Mouse (Mus musculus) bone marrow macrophage, adult 2 months (primary cell): ENCODE data around the gene Tmem235. TPM values are rescaled to one million over a fixed set of nuclear protein-coding genes. Genes with fewer than 3 reads are reported as not detected.

Experiments
- H3K27ac ChIP-seq: 2 replicates; pipeline ENCODE4 v1.5.1; 2012; ENCODE audit warnings: low read depth, low read length; ENCODE audit not compliant: insufficient read depth
- H3K4me1 ChIP-seq: 2 replicates; pipeline ENCODE4 v1.6.1; 2012; ENCODE audit warnings: low read length; ENCODE audit not compliant: control insufficient read depth, insufficient read depth
- H3K4me3 ChIP-seq: 2 replicates; pipeline ENCODE4 v1.5.1; 2012; ENCODE audit warnings: mild to moderate bottlenecking, low read length, moderate library complexity; ENCODE audit not compliant: insufficient read depth
- CTCF ChIP-seq: IDR thresholded peaks from 2 replicates; pipeline ENCODE4 v1.5.1; 2012; ENCODE audit warnings: low read depth, mild to moderate bottlenecking, low read length, moderate library complexity
- POLR2A ChIP-seq: IDR thresholded peaks from 2 replicates; pipeline ENCODE4 v1.6.1; 2012; ENCODE audit warnings: mild to moderate bottlenecking, low read depth, low read length, borderline replicate concordance
- polyA plus RNA-seq: library from polyadenylated mRNA; stranded (reverse); fragments of >200 nt; gene quantifications from 2 replicates; pipeline ENCODE4 v1.2.4, GENCODE M21; 2012; ENCODE audit not compliant: missing spikeins, insufficient read depth, insufficient read length

Gene Tmem235
- polyA plus RNA-seq, 1 experiment: not detected

GRCm38 (mm10) chr11:117912684-117913352 lies 52.3 kb downstream of the Tmem235 start:
- TF ChIP-seq POLR2A (no peak), CTCF (peak; percentile 86)
- no peak overlapping the region for H3K27ac ChIP-seq
- peaks cover 3% of the 10 kb centered on the region; the same call in 1 of the 2 replicates for H3K4me1 ChIP-seq
- H3K4me3 ChIP-seq: no peak overlapping the region

- Histone ChIP-seq H3K4me1 (peaks cover 3% of the 10 kb centered on the region; the same call in 1 of the 2 replicates), H3K4me3 (no peak overlapping the region), H3K27ac (no peak overlapping the region)
- TF ChIP-seq CTCF: no peak
- no peak for TF ChIP-seq POLR2A
These were observed 54.0 kb downstream of the Tmem235 start for GRCm38 (mm10) chr11:117914531-117914930.

Other genes with a start within 250 kb of the Tmem235 start
- 16.4 and 16.9 TPM in 2 replicates for gene Tnrc6c, start 206.5 kb upstream of the Tmem235 start, polyA plus RNA-seq
- 2.1 and 2.7 TPM in 2 replicates for gene Tmc8, start 78.7 kb upstream of the Tmem235 start, polyA plus RNA-seq
- gene Tmc6, start 78.6 kb upstream of the Tmem235 start, polyA plus RNA-seq: 16.7 and 36.7 TPM in 2 replicates
- not detected in 2 replicates for gene 6030468B19Rik, start 63.1 kb upstream of the Tmem235 start, polyA plus RNA-seq
- gene Gm20708, start 51.1 kb upstream of the Tmem235 start, polyA plus RNA-seq: 4.0 and 5.0 TPM in 2 replicates
- gene Syngr2, start 51.1 kb upstream of the Tmem235 start, polyA plus RNA-seq: 183 and 189 TPM in 2 replicates
- 3.5 and 9.9 TPM in 2 replicates for gene Afmid, start 34.8 kb upstream of the Tmem235 start, polyA plus RNA-seq
- gene Tk1, start 34.7 kb upstream of the Tmem235 start, polyA plus RNA-seq: 56.8 and 70.1 TPM in 2 replicates
- 97.3 and 103 TPM in 2 replicates for gene Birc5, start 11.5 kb upstream of the Tmem235 start, polyA plus RNA-seq
- 2.8 and 4.5 TPM in 2 replicates for gene Tha1, start 12.7 kb downstream of the Tmem235 start, polyA plus RNA-seq
- gene Socs3, start 109.3 kb downstream of the Tmem235 start, polyA plus RNA-seq: 6.9 and 7.1 TPM in 2 replicates
- 35.4 and 37.1 TPM in 2 replicates for gene Pgs1, start 125.5 kb downstream of the Tmem235 start, polyA plus RNA-seq